Mouse (Mus musculus) small intestine, adult 2 months (tissue): ENCODE measurements around the gene Mlxip.

ENCODE experiments used
- CTCF ChIP-seq: fragments of 200-500 bp; IDR thresholded peaks from 2 replicates; pipeline ENCODE4 v1.5.1; 2012; ENCODE audit warnings: low read depth, mild to moderate bottlenecking, control low read depth, inconsistent platforms, low read length, moderate library complexity, mixed read lengths; ENCODE audit not compliant: insufficient replicate concordance, insufficient read length; ENCODE audit errors: extremely low read depth
- POLR2A ChIP-seq: fragments of 200-500 bp; IDR thresholded peaks from 2 replicates; pipeline ENCODE4 v1.6.1; 2012; ENCODE audit warnings: low read depth, mild to moderate bottlenecking, control low read depth, inconsistent platforms, low read length, moderate library complexity

GRCm38 (mm10) chr5:123375262-123375661 is 19.3 kb upstream of the Mlxip start:
- TF ChIP-seq POLR2A (no peak), CTCF (no peak)
